Mouse (Mus musculus) retina, postnatal 1 day (tissue): Measurements from ENCODE around the gene Adat3.
A peak's percentile ranks its signal among the peaks of the same experiment; 100 is the strongest.
"Not testable (repeated sequence)": the region's sequence is repeated elsewhere in the genome, so short reads cannot be mapped to it uniquely, and the experiment has no call there.

Experiments used
- DNase-seq: peaks from one replicate; pipeline ENCODE4 v3.0.0-alpha.2; 2012

The Adat3 gene

DNA sequence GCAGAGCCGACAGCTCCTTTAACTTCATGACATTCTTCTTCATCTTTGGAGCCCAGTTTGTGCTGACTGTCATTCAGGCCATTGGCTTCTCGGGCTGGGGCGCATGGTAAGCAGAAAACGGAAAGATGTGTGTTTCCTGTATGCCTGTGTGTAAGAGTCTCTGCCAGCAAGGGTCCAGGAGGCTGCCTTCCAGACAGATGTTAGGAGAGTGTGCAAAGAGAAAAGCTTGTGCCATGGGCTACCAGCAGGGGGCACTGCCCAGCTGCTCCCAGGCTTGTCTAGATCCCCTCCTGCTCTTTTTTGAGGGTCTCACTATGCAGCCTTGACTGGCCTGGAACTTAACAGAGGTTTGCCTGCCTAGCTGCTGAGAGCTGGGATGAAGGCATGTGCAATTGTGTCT lies 8.3 kb downstream of the Adat3 start:
- DNase-seq = peak; percentile 64

DNA sequence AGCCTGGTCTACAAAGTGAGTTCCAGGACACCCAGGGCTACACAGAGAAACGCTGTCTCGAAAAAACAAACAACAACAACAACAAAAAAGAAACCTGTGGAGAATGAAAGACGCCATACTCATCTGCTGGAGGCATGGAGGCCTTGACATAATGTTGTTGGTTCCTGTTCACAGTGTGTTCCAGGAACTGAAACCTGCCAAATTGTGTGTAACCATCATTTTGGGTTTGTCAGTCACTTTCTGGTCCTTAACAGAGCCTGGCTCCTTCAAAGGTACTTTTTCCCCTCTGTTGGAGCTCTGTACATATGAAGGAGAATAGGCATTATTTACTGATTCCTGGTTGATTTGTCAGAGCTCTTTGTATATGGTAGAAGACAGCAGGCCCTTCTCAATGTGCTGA lies 9.2 kb downstream of the Adat3 start:
- DNase-seq = no peak

DNA sequence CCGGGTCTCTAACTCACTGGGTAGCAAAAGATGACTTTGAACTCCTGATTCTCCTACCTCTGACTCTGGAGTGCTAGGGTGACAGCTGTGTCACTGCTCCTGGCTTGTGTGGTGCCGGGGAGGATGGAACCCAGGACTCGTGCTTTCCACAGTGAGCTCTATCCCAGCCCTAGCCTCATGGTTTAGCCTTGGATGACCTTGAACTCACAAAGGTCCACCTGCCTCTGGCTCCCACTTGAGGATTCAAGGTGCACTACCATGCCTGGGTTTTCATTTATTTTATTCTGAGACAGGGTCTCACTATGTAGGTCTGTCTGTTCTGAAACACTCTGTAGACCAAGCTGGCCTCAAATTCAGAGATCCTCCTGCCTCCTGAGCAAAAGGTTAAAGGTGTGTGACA lies 11.1 kb downstream of the Adat3 start:
- DNase-seq = no peak

DNA sequence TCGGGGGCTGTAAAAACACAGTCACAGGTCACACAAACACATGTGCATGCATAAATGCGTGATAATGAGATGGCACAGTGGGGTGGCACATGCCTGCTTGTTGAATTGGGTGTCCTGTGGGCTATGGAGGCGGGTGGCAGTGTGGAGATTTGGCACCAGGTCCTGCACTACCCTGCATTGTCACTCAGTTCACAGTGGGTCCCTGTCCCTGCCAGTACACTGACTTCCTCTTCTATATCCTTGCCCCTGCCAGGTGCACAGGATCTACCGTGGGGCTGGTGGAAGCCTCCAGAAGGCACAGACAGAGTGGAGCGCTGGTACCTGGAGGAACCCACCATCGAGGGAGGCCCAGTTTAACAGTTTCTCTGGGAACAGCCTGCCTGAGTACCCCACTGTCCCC lies 11.7 kb downstream of the Adat3 start:
- no peak for DNase-seq

DNA sequence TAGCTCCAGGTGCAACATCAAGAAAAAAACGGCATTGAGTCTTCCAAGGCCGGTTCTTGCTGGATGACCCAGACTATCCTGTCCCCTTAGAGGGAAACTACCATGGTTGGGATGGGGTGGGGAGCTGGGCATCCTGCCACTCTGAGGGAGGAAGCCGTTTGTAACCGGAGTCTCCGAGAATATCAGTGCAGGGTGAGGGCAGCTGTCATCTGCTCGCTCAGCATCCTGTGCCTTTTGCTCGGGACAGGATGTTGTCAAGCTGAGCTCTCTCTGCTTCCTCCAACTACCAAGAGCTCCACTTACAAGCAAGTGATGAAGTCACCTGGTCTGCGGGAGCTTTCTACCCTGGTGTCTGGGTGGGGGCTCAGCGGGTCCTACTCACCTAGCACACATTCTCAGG lies 15.5 kb downstream of the Adat3 start:
- DNase-seq = no peak

DNA sequence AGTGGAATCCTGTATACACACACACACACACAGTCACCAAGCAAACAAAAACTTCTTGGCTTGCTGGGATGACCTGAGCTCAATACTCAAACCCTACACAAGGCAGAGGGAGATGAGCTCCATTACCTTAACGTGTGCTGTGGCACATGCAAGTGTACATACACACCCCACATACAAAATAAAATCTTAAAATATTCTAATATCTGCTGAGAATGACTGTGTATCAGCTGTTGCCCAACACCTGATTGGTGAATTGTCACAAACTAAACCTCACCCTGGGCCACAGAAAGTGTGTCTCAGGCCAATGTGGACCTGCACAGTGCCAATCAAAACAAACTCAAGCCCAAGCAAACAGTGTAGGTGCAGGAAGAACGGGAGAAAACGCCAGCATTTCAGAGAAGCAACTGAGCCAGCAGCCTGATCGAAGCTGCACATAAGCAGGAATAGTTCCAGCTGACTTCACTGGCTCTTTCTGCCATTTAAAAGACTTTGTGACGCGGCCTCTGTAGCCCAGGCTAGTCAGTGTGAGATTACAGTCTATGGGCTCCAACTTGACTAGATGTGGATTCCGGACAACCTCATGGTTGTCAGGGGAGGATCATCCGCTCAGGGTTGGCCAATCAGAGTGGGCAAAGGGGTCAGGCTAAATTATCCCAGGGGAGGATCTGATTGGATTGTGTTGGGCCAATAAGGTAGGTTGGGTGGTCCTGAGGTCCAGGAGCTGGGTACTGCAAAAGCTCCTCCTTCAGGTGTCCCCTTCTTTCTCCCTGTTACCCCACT lies 17.0 kb downstream of the Adat3 start:
- DNase-seq = peak; percentile 26

DNA sequence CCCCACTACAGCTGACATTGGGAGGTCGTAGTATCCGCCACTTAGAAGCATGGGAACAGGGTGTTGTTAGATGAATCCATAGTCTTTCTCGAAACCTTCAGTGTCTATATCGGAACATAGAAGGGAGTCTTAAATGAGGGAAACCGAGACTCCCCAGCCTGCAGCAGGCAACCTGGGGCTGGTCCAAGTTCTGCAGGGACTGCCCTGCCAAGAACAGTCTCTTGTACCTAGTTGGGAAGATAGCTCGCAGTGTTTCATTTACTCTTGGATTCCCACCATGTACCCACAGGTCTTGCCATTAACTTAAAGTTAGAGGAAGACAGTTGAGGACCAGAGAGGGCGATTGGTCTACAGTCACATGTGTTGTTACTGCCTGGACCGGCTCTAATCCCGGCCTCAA lies 17.7 kb downstream of the Adat3 start:
- no peak for DNase-seq

DNA sequence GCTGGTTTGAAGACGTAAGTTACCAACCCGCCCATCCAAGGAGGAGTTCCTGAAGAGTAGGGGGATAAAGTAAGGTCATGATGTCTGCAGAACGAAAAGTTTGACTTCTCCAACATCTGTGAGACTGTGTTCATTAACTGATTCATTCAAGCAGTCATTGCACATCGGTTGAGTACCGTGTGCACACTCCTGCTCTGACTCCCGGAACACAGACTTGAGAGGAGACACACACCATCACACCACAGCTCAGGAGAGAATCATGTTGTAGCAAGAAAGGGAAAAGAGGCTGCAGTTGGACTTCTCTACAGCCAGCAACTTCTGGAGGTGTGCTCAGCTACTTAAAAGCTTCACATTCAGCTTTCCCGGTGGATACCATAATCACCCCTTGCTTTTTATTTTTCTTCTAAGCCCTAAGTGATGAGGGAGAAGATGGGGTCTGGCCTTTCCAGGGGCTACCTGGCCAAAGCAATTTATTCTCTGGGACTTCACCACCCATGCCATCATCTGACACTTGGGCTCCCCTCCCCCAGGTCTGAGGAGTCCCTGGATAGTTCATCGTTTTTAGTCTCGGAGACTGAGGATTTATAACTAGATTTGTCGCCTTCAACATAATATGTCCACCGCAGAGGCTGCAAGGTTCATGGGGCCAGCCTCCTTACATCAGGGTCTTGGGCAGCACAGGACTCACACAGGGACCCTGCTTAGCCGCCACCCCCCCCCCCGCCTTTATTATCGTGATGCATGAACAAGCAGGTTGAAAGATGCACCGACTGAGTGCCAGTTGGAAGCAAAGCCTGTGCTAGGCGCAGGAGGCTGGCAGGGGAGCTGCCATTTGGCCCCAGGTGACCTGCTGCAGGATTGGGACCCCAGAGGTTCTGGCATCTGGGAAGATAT lies 18.4 kb downstream of the Adat3 start:
- peak; percentile 24 for DNase-seq

DNA sequence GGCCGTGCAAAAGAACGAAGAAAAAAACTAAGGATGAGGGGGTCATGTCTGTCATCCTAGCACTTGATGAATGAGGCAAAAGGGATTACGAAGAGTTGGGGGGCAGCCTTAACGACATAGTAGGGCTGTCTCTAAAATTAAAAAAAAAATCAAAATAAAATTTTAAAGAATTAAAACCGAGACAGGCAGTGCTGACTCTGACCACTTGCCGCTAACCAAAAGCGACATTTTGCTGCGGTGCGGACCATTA lies 18.9 kb downstream of the Adat3 start:
- DNase-seq = no peak

DNA sequence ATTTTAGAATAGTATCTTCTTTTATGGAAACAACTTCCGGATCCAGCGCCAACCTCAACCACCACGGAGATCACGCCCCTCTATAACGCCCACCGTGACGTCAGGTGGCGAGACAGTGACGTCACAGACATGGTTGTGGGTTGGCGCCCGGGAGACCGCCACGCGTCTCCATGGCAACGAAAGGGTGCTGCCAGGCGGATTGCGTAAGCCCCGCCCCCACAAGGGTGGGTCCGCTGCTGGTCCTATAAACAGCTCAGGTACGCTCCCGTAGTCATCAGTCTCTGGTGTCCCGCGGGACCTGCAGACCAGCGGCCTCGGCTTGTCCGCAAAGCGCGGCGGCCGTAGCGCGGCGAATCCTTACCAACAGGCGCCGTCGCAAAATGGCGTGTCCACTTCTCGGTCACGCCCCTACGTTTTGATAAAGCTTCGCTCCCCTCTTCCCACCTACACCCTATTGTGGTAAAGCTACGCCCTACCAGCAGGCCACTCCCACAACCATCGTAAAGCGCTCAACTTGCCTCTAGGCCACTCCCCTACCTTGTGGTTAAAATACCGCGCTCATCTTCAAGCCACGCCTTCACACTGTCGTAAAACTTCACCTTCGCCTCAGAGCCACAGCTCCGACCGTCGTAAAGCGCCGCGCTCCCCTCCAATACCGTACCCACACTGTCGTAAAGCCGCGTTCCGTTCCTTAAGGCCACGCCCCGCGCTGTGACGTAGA lies 19.4 kb downstream of the Adat3 start:
- DNase-seq = peak; percentile 100

DNA sequence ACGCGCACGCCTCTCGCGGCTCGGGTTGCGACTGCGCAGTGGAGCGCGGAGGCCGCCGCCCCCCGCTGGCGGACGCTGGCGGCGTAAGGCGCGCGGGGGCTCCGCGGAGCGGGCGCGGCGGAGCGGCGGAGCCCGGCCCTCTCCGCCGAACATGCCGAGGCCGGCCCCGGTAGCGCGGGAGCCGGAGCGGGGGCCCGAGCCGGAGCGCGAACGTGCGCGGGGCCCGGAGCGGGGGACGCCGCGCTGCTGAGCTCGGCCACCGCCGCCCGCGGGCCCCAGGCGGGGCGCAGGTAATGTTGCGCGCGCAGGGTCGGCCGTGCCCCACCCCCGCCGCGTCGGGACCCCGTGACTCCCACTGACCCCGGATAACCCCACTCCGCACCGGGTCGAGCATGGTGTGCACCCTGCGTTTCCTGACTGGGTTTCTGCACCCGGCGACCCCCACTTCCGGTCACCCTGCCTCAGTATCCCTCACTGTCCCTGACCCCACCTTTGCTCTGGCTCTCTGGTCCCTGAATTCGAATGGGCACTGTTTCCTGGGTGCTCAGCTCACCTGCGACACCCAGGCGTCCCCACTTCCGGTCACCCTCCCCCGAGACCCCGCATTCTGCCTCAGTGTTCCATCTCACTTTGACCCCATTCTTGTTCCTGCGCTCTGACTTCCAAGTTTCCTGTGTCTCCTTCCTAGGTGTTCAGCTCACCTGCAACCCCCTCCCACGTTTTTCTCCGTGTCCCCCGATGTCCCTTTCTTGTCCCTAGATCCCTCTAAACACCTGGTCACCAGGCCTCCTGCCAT lies 20.2 kb downstream of the Adat3 start, which contains the start of gene Csnk1g2:
Gene Csnk1g2, plus strand, starts transcription at position 178 of the 796 bp plus-strand sequence.
- DNase-seq = peak; percentile 32

DNA sequence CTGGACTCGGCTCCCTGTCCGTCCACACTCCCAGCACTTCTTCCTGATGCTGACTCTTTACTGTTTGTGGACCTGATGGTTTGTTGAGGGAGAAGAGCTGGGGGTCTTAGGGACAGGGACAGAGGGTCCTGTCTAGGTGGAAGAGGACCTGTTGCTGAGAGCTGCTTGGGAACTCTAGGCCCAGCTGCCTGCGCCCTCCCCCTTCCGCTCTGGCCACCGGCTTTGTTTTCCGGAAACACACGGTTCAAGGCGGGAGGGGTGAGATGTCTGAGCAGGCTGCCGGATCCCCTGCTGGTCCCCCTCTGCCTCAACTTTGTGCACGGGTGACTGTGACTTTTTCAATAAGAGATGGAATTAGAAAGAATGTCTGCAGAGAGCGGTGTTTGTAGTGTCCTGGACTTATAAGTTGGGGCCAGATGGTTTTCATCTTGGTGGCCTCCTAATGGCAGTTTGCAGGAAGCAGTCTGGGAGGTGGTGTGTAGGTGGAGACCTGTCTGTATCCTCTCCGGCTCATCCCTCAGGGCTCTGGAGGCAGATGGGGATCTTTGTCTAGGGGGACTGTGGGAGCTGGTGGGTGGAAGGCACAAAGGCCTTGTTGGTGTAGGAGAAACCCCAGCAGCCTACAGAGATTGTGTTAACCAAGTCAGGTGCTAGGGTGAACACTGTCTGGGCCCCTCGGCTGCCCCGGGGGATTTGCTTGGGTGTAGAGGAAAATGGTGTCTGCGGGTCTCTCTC lies 20.9 kb downstream of the Adat3 start:
- peak; percentile 59 for DNase-seq

DNA sequence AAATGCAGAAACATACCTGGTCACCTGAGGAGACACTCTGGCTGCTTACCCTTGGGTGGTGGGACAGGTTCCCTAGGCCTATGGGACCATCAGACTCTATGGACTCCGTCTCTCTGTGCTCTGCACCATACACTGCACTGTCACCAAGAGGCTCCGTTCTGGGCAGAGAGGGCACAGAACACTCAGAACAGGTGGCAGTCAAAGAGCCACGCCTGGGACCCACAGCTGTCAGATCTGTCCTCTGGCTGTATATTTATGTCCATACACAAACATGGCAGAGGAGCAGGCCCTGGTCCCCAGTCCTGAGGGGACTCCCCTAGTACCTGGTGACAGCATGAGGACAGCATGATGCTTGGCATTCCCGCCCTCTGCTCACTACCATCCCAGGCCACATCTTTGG lies 23.1 kb downstream of the Adat3 start:
- DNase-seq = no peak

DNA sequence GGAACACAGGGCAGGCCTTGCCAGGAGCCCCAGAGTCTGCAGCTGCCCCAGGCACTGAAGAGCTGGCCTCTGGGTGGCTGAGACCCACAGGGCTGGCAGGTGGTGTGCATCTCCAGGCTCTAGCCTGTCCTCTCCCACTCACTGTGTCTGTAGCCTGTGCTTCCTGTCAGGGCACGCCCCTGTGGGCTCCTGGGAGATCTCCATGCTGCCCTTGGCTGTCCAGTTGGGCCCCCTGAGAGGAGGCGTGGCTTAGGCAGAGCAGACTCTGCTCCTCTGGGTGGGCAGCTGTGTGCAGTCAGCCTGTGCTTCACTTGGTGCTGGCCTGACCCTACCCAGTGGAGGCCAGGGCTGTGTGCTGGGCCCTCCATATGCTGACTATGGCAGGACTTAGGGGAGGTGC lies 25.0 kb downstream of the Adat3 start:
- DNase-seq = peak; percentile 75

DNA sequence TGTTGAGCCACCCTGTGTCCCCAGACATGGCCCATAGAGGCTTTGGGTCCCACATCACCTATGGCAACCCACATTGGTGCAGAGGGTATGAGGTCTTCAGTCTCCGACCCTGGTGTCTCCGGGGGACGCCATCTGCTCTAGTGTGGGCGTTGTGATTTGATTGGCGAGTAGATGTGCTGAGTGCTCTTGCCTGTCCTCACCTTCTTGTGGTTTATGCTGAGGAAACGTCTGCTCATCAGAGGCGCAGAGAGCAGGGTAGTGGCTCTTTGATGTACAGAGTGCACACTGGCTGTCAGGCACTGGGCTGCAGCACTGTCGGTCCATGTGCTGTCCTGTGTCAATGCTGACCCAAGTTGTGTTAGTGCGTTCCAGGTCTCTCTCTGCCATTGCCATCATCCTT lies 26.2 kb downstream of the Adat3 start:
- no peak for DNase-seq

DNA sequence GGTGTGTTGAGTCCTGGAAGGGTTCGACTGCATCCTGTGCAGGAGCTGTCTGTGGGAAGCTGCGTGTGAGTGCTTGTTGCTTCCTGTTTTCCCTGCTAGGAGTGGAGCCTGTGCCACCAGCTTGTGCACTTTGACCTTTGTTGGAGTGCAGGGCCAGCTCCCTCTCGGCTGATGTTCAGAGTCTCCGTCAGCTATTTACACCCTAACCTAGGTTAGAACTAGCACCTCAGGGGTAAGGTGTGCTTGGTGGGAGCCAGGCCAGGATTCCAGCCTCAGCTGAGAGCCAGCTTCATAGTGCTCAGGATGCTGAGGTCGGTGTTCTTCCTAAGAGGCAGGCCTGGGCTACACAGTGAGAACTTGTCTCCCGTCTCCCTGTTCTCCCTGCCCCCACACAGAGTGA lies 32.7 kb downstream of the Adat3 start:
- no peak for DNase-seq

DNA sequence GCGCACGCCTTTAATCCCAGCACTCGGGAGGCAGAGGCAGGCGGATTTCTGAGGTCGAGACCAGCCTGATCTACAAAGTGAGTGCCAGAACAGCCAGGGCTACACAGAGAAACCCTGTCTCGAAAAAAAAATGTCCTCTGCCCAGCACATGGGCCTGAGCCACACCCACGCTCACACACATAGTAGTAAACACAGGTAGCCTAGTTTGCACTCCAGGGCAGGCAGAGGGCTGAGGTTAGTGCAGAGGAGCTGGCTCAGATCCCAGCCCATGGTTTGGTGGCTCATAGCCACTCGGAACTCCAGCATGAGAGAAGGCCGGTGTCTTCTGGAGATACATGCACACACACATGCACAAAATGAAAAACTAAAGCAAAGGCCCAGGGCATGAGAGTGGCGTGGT lies 44.3 kb downstream of the Adat3 start:
- DNase-seq = no peak

DNA sequence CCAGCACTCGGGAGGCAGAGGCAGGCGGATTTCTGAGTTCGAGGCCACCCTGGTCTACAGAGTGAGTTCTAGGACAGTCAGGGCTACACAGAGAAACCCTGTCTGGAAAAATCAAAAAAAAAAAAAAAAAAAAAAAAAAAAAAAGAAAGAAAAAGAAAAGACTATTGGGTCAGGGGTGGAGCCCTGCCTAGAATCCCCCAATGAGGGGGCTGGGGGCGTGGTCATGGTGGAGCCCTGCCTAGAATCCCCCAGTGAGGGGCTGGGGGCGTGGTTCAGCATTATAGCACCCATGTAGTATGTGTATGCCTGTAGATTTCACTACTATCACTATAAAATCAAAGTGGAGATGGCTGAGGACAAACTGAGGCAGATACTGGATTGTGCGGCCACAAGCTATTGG lies 47.2 kb downstream of the Adat3 start:
- DNase-seq = not testable (repeated sequence)

DNA sequence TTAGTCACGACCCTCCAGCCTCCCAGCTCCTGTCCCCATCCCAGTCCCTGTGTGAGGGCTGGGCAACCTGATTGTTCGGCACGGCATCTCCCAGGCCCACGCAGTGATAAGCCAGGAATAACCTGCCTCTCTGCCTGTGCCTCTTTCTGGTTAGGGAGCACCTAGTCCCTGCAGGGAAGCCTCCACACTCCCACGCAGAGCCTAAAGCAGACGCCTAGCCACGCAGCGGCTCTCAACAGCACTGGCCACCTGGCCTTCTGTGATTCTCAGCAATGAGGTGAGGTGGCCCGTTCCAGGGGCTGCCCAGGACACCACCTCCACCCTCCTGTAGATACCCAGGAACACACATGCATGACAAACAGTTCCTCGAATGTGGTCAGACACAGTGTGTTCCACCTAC lies 47.7 kb downstream of the Adat3 start:
- no peak for DNase-seq

DNA sequence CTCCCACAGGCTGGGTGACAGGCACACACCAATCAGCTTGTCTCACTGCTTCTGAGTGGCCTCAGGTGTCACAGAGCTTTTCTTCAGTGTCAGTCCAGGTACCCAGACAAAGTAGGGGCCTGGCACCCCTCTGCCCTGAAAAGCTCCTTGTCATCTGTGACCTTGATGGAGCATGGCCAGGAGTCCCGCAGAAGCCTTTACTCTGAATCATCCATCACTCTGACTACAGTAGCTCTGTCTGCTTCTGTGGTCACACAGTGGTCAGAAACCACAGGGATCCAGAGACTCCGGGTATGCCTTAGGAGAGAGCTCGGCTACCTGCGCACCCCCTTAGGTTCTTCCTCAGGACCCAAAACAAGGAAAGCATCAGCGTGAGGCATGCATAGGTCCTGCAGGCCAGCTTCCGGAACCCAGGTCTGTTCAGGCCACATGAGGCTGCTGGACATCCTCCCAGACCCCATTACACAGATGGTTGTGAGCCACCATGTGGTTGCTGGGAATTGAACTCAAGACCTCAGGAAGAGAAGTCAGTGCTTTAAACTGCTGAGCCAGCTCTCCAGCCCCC lies 50.6 kb downstream of the Adat3 start:
- DNase-seq = no peak

DNA sequence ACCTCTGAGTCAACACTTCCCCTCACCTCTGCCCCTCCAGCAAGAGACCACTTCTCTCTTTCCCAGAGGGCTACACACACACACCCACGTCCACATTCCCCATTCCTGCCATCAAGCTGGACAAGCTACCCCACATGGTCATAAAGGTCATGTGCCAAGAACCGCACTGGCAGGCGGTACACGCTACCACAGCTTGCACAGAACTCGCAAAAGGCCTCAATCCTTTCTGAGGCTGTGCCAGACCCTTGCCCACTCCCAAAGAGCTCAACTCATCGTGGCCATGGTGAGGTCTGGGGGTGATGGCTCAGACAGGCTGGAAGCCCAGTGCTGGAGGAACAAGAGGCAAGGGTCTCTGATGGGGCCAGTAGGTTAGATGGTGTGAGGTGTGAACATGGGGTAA lies 52.2 kb downstream of the Adat3 start:
- DNase-seq = no peak
